Mouse (Mus musculus): ENCODE measurements around the gene Snrnp35.
"Not testable (repeated sequence)": the region's sequence is repeated elsewhere in the genome, so short reads cannot be mapped to it uniquely, and the experiment has no call there.

The Snrnp35 gene

GRCm38 (mm10) chr5:124482966-124483654, at the start of gene Snrnp35:
Snrnp35 (plus strand) TSS chr5:124483134.
- peak; percentile 93 to 94 for DNase-seq (ENCODE audit: low spot score in 2 of 2)

- peak in 1 of 2 experiments; percentile 58 for DNase-seq (ENCODE audit: low spot score in 2 of 2)
These were observed 44.7 kb upstream of the Snrnp35 start for GRCm38 (mm10) chr5:124438229-124438628.

GRCm38 (mm10) chr5:124438746-124439145, 44.2 kb upstream of the Snrnp35 start:
- no peak for DNase-seq (ENCODE audit: low spot score in 2 of 2)

- DNase-seq (ENCODE audit: low spot score in 2 of 2), result peak; percentile 92 to 95
These were observed 43.4 kb upstream of the Snrnp35 start, which contains the start of gene Kmt5a for GRCm38 (mm10) chr5:124439447-124440093. Kmt5a (plus strand) TSS chr5:124439930.

- DNase-seq (ENCODE audit: low spot score in 2 of 2), result peak; percentile 74 to 75
These were observed 42.7 kb upstream of the Snrnp35 start for GRCm38 (mm10) chr5:124440094-124440701.

GRCm38 (mm10) chr5:124442628-124443027, 40.3 kb upstream of the Snrnp35 start:
- DNase-seq (ENCODE audit: low spot score in 2 of 2), result no peak

- no peak for DNase-seq (ENCODE audit: low spot score in 2 of 2)
These were observed 38.7 kb upstream of the Snrnp35 start for GRCm38 (mm10) chr5:124444208-124444607.

GRCm38 (mm10) chr5:124444661-124445561, 38.0 kb upstream of the Snrnp35 start:
- peak; percentile 75 to 83 for DNase-seq (ENCODE audit: low spot score in 2 of 2)

- DNase-seq (ENCODE audit: low spot score in 2 of 2), result peak; percentile 71 to 76
These were observed 37.2 kb upstream of the Snrnp35 start for GRCm38 (mm10) chr5:124445621-124446293.

- peak; percentile 46 to 69 for DNase-seq (ENCODE audit: low spot score in 2 of 2)
These were observed 36.5 kb upstream of the Snrnp35 start for GRCm38 (mm10) chr5:124446301-124446881.

- no peak for DNase-seq (ENCODE audit: low spot score in 2 of 2)
These were observed 33.4 kb upstream of the Snrnp35 start for GRCm38 (mm10) chr5:124449494-124449893.

GRCm38 (mm10) chr5:124450051-124450450, 32.9 kb upstream of the Snrnp35 start:
- DNase-seq (ENCODE audit: low spot score in 2 of 2), result no peak

- DNase-seq (ENCODE audit: low spot score in 2 of 2), result no peak
These were observed 32.1 kb upstream of the Snrnp35 start for GRCm38 (mm10) chr5:124450641-124451340.

GRCm38 (mm10) chr5:124452494-124453228, 30.3 kb upstream of the Snrnp35 start:
- DNase-seq (ENCODE audit: low spot score in 2 of 2), result no peak

GRCm38 (mm10) chr5:124453339-124454081, 29.4 kb upstream of the Snrnp35 start:
- no peak for DNase-seq (ENCODE audit: low spot score in 2 of 2)

GRCm38 (mm10) chr5:124454082-124454419, 28.9 kb upstream of the Snrnp35 start:
- DNase-seq (ENCODE audit: low spot score in 2 of 2), result no peak

- DNase-seq (ENCODE audit: low spot score in 2 of 2), result no peak
These were observed 26.2 kb upstream of the Snrnp35 start for GRCm38 (mm10) chr5:124456762-124457161.

GRCm38 (mm10) chr5:124460922-124461321, 22.0 kb upstream of the Snrnp35 start:
- DNase-seq (ENCODE audit: low spot score in 2 of 2), result not testable (repeated sequence)
